Mouse (Mus musculus) cerebellum, postnatal 36 days (tissue): ENCODE results near the gene Farsb.

Experiments used
- DNase-seq, 2 experiments: peaks; one replicate each; pipeline ENCODE4 v3.0.0; 2021 to 2022; ENCODE audit warnings: mixed read lengths in 2 of 2

Gene Farsb

DNA sequence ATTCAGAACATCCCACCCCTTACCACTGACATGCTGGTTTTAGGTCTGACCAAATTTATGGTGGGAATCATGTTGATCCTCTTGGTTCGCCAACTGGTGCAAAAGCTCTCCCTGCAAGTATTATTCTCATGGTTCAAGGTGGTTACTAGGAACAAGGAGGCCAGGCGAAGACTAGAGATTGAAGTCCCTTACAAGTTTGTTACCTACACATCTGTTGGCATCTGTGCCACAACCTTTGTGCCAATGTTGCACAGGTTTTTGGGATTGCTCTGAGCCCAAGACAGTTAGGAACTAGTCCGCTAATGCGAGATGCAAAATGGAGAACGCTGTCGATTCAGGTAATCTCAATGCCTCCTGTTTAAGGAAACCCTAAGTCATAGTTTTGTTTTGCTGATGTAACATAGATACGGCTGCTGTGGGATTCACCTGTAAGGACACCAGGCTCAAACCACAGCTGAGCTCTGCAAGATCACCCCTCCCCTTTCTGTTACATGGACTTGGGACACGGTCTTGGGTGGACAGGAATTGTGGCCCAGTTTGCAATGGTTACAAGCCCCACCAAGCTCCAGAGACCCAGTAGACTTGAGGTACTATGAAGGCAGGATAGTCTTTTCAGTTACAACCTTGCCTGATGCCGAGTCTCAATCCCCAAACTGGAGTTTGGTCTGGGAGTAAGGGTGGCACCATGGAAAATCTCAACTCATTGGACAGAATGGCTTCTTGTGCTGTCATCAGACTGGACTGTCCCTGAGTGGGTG lies 71.4 kb downstream of the Farsb start:
- no peak for DNase-seq

DNA sequence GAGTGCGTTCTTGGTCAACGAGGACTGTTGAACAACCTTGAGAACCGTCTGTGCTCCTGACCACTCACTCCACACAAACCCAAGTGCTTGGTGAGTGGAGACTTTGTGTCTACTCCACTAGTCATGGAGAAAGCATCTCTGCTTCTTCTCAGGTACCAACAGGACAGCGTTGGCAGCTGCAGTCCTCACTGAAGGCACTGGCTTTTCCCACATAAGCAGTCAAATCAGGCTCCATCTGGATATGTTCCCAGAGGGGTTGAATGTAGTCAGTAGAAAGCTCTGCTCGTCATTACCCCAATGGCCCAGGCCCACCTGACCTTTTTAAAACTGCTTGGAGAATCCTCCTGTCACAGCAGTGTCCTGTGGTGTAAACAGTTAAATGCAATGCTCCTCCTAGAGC lies 74.3 kb downstream of the Farsb start:
- no peak for DNase-seq

DNA sequence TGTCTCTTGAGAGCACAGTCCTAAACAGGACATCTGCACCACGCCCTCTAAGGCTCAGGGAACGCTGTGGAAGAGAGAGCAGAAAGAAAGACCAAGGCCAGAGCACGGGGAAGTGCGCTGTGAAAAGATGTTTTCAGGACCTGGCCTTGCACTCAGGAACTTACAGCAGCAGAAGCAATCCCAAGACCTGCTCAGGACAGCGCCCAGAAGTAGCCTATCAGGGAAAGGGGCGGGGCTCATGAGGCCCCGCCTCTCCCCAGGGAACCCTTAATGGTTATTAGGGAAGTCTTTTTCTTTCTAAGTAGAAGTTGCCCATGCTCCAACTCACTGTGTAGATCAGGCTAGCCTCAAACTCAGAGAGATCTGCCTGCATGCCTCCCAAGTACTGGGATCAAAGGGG lies 76.0 kb downstream of the Farsb start:
- DNase-seq = no peak

DNA sequence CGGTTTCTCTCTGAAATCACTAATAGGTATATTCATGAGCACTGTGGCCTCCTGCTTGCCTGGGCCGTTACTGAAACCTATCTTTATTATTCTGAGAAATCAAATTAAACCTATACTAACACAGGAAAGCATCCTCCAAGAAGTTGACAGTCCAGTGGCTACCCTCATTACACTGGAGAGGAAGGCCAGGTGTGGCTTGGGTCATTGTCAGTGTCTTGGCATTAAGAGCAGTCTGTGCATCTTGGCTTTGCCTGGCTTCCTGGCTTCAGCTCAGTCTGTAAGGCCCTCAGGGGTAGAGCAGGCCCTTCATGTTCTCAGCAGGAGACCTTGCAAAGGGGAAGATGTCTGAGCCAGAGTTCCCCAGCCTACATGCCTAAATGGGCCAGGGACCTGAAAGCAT lies 79.3 kb downstream of the Farsb start:
- DNase-seq = no peak

DNA sequence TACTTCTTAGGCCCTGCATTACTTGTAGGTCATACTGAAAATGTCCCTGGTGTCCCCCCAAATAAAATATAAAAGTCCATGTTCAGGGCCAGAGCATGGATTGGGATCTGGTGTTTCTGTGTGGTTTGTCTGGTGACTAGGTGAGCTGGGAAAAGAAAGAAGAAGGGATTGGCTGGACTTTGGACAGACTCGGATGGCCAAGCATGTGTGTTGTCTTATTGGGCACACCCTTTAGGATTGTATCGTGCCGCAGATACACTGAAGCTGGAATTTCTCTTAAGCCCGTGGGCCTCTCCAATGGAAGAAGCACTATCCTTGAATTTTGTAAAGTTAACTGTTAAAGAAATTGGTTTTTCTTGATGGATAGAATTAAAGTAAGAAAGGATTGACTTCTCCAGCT lies 87.3 kb downstream of the Farsb start:
- DNase-seq = no peak

DNA sequence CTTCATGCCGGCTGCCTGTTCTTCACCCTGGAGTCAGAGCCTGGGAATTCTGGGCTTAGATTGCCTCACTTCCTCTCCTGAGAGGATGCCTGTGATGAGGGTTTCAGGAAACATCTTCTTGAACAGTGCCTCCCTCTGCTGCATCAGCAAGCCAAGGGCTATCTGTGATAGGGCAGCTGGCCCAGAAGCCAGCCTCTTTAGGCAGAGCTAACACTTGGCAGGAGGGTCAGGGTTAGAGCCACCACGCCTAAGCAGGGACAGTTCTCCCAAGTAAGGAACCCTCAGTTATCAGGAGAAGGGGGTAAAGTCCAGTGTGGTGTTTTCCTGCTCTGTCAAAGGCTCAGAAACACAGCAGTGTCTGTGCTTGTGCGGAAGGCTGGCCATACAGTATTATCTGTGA lies 88.9 kb downstream of the Farsb start:
- DNase-seq = no peak

DNA sequence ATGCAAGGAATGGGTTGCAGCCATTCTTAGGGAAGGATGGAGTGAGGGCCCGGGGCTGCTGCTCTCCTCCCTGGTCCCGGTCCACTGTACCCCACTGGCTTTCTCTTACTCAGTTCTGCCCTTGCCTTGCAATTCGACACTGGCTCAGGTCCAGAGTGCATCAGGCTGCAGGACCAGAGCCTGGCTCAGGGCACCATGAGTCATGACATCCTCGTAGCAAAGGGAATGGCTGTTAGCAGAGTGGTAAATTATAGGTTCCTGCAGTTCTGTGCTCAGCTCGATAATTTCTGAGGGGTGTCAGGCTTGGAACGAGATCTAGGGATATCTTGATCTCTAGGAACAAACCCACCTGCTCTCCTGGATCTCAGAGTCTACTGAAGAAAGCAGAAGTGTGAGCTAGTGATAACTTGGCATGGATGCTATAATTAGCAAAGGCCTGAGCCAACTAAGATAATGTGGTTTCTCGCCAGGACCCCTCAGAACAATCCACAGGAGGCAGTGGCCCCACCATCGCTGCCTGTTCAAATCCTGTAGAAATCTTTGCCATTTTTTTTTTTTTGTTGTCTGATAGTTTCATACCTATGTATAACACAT lies 92.3 kb downstream of the Farsb start:
- peak; percentile 76 to 82 for DNase-seq

DNA sequence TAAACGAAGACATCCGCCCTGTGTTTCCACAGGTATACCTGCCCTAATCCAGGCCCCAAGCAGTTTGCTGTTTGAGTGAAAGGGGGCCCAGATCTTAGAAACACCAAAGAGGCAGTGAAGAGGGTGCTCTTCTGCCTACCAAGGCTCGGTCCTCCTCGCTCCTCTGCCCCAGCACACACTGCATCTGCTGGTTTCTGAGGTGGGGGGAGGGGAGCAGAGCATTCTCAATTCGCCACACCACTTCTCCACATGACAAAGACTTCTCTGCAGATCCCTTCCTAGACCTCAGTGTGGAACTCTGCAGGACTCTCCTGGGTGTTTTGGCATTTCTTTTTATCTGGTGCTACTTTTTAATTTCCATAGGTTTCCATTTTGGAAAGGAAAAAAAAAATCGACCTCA lies 93.0 kb downstream of the Farsb start:
- peak in 1 of 2 experiments; percentile 13 for DNase-seq

DNA sequence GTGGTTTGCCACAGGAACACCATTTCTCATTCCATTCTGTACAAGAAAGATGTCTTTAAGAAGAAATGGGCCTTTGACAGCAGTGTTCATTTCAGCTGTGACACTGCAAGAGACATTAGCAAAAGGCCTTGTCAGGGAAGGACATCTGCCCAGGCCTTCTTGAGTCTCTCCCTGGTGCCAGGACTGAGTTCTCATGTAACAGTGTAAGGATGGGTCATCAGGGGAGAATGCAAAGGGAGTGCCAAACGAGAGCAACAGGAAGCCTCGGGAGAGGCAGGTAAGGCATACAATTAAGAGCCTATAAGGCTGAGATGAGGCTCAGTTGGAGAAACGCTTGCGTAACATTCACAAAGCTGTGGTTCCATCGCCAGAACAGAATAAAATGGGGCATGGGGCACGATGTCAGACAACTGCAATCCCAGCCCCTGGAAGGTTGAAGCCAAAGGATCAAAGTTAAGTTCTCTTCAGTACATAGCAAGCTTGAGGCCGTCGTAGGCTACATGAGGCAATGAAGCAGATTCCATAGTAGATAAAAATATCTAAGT lies 93.4 kb downstream of the Farsb start:
- no peak for DNase-seq

DNA sequence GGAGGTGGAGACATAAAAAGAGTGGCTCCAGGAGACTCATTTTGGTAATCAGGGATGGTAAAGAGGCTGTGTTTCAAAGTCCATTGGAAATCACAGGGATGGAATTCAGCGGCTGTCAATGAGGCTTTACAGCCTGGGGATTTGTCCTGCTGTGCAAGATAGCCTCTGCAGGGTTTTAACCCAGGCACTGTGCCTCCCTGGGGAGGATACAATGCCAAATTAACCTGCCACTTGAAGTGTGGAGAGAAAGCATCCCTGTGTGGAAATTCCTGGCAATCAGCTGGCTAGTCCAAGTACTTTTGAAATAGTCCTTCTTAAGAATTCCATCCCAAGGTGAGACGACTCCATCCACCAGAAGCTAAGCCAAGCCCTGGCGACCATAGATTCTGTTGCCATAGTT lies 99.8 kb downstream of the Farsb start:
- DNase-seq = no peak

DNA sequence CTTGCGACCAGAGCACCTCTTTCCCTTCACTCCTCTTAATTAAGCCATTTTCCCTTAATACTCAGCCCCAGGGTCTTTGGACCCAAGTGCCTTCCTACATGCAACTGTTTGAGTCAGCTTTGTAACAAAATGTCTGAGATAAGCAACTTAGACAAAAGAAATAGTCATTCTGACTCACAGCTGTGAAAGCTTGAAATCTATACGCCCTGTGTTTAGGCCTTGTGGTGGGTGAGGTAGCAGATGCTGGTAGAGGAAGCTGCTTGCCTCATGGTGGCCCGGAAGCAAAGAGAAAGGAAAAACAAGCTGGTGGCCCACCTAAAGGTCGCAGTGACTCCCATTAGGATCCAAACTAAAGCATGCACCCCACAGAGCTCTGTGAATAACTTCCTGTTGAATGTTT lies 100.8 kb downstream of the Farsb start:
- DNase-seq = no peak

DNA sequence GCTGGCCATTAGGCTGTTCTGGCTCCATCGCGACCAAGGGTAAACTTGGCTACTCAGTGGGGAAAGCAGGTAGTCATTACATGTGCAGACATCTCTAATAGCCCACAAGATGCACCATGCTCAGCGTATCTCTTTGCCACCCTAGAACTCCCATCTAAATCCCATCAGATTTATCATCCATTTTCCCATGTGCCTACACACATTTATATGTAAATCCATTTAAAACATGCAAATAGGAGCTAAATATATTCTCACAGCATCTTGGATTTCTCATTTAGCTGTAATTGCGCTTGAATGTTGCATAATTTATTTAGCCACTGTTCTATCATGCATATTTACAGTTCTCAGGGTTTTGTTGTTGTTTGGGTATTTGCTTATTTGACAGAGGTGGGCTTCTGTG lies 107.7 kb downstream of the Farsb start:
- DNase-seq = no peak

DNA sequence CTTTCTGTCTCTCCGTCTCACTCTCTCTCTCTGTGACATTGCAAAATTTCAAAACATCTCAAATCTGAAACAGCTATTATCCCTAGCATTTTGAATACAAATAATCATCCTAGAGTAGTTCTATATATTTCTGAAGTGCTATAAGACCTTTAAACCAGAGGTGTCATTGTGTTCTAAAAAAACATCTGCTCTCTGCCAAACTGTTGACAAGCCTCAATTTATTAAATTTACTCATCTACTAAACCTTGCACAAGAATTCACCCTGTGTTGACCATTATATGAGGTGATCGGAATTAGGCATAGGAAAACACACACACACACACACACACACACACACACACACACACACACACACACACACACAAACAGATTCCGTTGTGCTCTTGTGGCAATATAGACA lies 113.6 kb downstream of the Farsb start:
- no peak for DNase-seq

DNA sequence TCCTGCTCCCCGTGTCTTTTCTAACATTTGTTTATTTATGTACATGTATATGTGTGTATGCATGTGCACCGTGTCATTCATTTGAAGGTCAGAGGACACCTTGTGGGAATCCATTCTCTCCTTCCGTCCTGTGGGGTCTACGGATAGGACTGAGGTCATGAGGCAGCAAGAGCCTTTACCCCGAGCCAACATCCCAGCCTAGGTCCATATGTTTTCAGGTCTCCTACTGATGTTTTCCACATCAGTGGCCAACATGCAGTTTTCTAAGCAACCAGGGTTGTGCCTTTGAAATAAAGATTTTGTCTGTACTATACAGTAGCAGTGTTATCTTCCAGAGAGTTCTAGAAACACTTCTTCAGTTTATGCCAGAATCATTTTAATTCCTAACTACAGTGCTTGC lies 114.9 kb downstream of the Farsb start:
- DNase-seq = no peak

DNA sequence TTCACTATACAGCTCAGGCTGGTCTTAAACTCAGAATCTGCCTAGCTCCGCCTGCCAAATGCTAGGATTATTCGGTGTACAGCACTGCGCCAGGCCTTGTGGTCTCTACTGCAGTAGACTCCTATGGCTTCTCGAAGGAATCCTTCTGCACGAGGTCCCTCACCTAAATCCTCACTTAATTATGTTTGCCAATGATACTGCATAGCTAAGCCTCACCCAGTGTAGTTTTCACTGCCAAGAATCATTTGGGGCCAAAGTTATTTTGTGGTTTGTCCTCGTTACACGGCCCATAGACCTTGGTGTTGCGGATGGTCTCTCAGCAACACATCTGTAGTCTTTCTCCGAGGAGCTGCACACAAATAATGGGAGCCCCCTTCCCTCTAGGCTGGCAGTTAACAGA lies 116.4 kb downstream of the Farsb start:
- DNase-seq = no peak

DNA sequence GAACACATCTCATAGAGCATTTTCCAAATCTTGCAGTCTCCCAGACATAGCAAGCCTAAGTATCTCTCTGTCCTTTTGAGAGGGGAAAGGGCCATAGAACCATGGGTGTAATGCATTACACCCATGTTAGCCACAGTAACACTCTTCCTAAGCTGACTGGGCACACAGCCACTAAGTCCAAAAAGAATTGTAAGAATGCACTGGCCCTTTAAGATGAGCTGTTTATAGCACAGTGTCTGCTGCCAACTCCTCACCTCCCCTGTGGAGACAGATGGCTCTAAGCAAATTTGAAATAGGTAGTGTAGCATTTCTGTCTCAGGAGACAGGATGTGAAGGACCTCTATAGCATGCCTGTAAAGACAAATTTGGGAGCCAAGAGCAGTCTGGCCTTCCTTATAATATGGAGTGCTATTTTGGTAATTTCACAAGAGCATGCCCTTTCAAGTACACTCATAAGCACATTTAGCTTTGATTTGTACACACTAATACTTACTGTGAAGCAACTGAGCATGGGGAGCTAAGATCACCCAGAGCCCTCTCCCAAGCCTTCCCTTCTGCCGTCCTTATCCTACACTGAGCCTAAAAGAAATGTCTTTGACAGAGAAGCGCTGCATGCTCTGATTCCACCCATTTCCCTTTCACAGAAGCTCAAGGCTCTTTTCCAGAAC lies 117.0 kb downstream of the Farsb start:
- DNase-seq = peak; percentile 88 to 93

DNA sequence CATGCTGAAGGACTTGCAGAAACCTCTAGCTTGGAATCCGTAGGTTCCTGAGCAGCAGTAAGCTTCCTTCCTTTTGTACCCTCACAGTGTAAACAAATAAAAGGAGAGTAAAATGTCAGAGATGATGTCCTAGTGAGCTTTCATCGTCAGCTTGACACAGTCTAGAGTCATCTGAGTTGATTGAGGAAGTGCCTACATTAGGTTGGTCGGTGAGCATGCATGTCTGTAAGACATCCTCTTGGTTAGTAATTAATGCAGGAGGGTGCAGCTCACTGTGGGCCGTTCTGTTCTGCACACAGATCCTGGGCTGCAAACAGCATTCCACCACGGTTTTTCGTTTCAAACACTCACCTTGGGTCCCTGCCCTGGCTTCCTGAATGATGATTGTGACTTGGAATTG lies 118.6 kb downstream of the Farsb start:
- DNase-seq = no peak
